In genomic region chr9:107724796-107725195, GRCm38 (mm10) we compare ENCODE assay signal across 10 mouse cellular contexts. TPM values are rescaled to one million over a fixed set of nuclear protein-coding genes. Genes with fewer than 3 reads are reported as not detected.
DNase-seq lines count a peak whose midpoint lies in the region; ATAC-seq and TF ChIP-seq lines count a peak whose summit lies in the region.
"Had no signal": no experiment of that assay in that cellular context is flagged by ENCODE, and none has a peak within 500 bp of the region (broad histone marks: within the 10 kb centered on the region; RNA-seq: fewer than 3 reads in every experiment).

No protein-coding gene starts in this region.

- H3K4me2 ChIP-seq in heart, embryonic 12.5 days: no peak overlapping the region
- H3K4me2 ChIP-seq in intestine, postnatal 0 days (replicated peaks; ENCODE audit: low read depth): no peak overlapping the region
- H3K4me2 ChIP-seq in stomach, embryonic 14.5 days (replicated peaks; ENCODE audit: low read depth, low read length): no peak overlapping the region
- no peak overlapping the region for H3K4me2 ChIP-seq in midbrain, postnatal 0 days (ENCODE audit: low read depth, low read length, poor library complexity, severe bottlenecking)

- H3K9ac ChIP-seq in heart, embryonic 12.5 days: no peak overlapping the region
- H3K9ac ChIP-seq in intestine, postnatal 0 days (ENCODE audit: low read depth, low read length): no peak overlapping the region
- no peak overlapping the region for H3K9ac ChIP-seq in stomach, embryonic 14.5 days (replicated peaks; ENCODE audit: low read depth, low read length)
- no peak overlapping the region for H3K9ac ChIP-seq in midbrain, postnatal 0 days (replicated peaks; ENCODE audit: low read length, poor library complexity, severe bottlenecking)
- H3K9ac ChIP-seq: midbrain, embryonic 12.5 days had no signal

- peaks cover 31% of the 10 kb centered on the region for H3K4me1 ChIP-seq in heart, embryonic 12.5 days (replicated peaks)
- peaks cover 11% of the 10 kb centered on the region for H3K4me1 ChIP-seq in intestine, postnatal 0 days (replicated peaks; ENCODE audit: control insufficient read depth, insufficient read depth, low read length)
- peaks cover 29% of the 10 kb centered on the region for H3K4me1 ChIP-seq in stomach, embryonic 14.5 days (ENCODE audit: control insufficient read depth, insufficient read depth, low read length)
- peaks cover 41% of the 10 kb centered on the region for H3K4me1 ChIP-seq in midbrain, postnatal 0 days (ENCODE audit: insufficient read depth, low read length)

- DNase-seq in heart, postnatal 25 days (ENCODE audit: low spot score): no peak
- DNase-seq in lung, postnatal 36 days: peak; percentile 39
- DNase-seq in lung, postnatal 14 days: no peak
- DNase-seq in urinary bladder, postnatal 25 days (ENCODE audit: low spot score): no peak
- DNase-seq in midbrain, postnatal 0 days (ENCODE audit: low spot score): no peak
- DNase-seq: thymus, postnatal 14 days had no signal

- H3K36me3 ChIP-seq in heart, embryonic 12.5 days: no peaks in the 10 kb centered on the region
- no peaks in the 10 kb centered on the region for H3K36me3 ChIP-seq in intestine, postnatal 0 days (ENCODE audit: control insufficient read depth, insufficient read depth)
- H3K36me3 ChIP-seq in stomach, embryonic 14.5 days (ENCODE audit: control insufficient read depth, insufficient read depth, low read length): no peaks in the 10 kb centered on the region
- H3K36me3 ChIP-seq in midbrain, postnatal 0 days (ENCODE audit: insufficient read depth, low read length): no peaks in the 10 kb centered on the region
- H3K36me3 ChIP-seq: midbrain, embryonic 12.5 days had no signal

- no peak for TF ChIP-seq CTCF in intestine, postnatal 0 days (IDR thresholded peaks at IDR 0.05; ENCODE audit: low read depth)
- no peak for TF ChIP-seq CTCF in midbrain, postnatal 0 days (IDR thresholded peaks at IDR 0.05)

- WGBS in heart, embryonic 12.5 days: 75% methylated on average over 1 of the region's 1 CpGs
- 91% methylated on average over 1 of the region's 1 CpGs for WGBS in intestine, postnatal 0 days
- 91% methylated on average over 1 of the region's 1 CpGs for WGBS in stomach, embryonic 14.5 days
- 90% methylated on average over 1 of the region's 1 CpGs for WGBS in midbrain, postnatal 0 days

- H3K9me3 ChIP-seq in heart, embryonic 12.5 days (replicated peaks): no peaks in the 10 kb centered on the region
- H3K9me3 ChIP-seq in intestine, postnatal 0 days (ENCODE audit: control insufficient read depth): no peaks in the 10 kb centered on the region
- H3K9me3 ChIP-seq in stomach, embryonic 14.5 days (ENCODE audit: control insufficient read depth, low read depth, low read length): no peaks in the 10 kb centered on the region
- H3K9me3 ChIP-seq in midbrain, postnatal 0 days (ENCODE audit: low read length): no peaks in the 10 kb centered on the region
- H3K9me3 ChIP-seq: midbrain, embryonic 12.5 days had no signal

- ATAC-seq in heart, embryonic 12.5 days (ENCODE audit: insufficient number of reproducible peaks, low FRiP score): no peak
- 0 out of 2 replicates have a peak, but pooled peaks have one; percentile 25 for ATAC-seq in intestine, postnatal 0 days
- ATAC-seq in stomach, embryonic 14.5 days (ENCODE audit: insufficient number of reproducible peaks, insufficient read depth, low FRiP score, low read depth): no peak
- no peak for ATAC-seq in midbrain, postnatal 0 days (ENCODE audit: low FRiP score)

- peak overlapping the region; percentile 51; the same call in 1 of the 2 replicates for H3K27ac ChIP-seq in heart, embryonic 12.5 days (ENCODE audit: poor library complexity, severe bottlenecking)
- 0 out of 2 replicates have a peak overlapping the region, but pooled peaks have one; percentile 21 for H3K27ac ChIP-seq in intestine, postnatal 0 days (ENCODE audit: low read depth, low read length)
- peak overlapping the region; percentile 23; the same call in 1 of the 2 replicates for H3K27ac ChIP-seq in stomach, embryonic 14.5 days (ENCODE audit: low read length)
- H3K27ac ChIP-seq in midbrain, postnatal 0 days (ENCODE audit: low read depth, low read length): no peak overlapping the region; the same call in 1 of the 2 replicates

- H3K4me3 ChIP-seq in heart, embryonic 12.5 days: no peak overlapping the region
- no peak overlapping the region for H3K4me3 ChIP-seq in intestine, postnatal 0 days (ENCODE audit: low read depth, low read length)
- H3K4me3 ChIP-seq in stomach, embryonic 14.5 days (ENCODE audit: low read depth, low read length): no peak overlapping the region
- H3K4me3 ChIP-seq in midbrain, postnatal 0 days (ENCODE audit: low read depth, low read length): no peak overlapping the region
- H3K4me3 ChIP-seq: midbrain, embryonic 12.5 days had no signal

- 0 out of 2 replicates have a peak, but pooled peaks cover 6% of the 10 kb centered on the region for H3K27me3 ChIP-seq in heart, embryonic 12.5 days (replicated peaks)
- H3K27me3 ChIP-seq in intestine, postnatal 0 days (replicated peaks; ENCODE audit: control insufficient read depth, insufficient read depth, low read length): no peaks in the 10 kb centered on the region
- no peaks in the 10 kb centered on the region for H3K27me3 ChIP-seq in stomach, embryonic 14.5 days (ENCODE audit: control insufficient read depth, insufficient read depth, low read length)
- no peaks in the 10 kb centered on the region for H3K27me3 ChIP-seq in midbrain, postnatal 0 days (ENCODE audit: insufficient read depth, low read length)

- intact Hi-C loops in heart, postnatal 25 days (cut with DNase I): no loop called here

RNA-seq across cellular contexts. Expression of gene Sema3f, which starts 14.5 kb away (rescaled TPM):
- 8.1 and 8.4 TPM in 2 replicates for polyA plus RNA-seq in heart, embryonic 12.5 days (2016; fragmentation: Nextera tagmentation; extraction: Ambion mirVana)
- 10 to 100 TPM; 15.1 to 15.8 TPM for total RNA-seq in heart, postnatal 25 days (2021)
- 3.9 and 4.4 TPM in 2 replicates for polyA plus RNA-seq in intestine, postnatal 0 days (2015; fragmentation: Nextera tagmentation; extraction: Ambion mirVana)
- polyA plus RNA-seq in stomach, embryonic 14.5 days (2014; fragmentation: Nextera tagmentation; extraction: Ambion mirVana): 30.2 and 33.2 TPM in 2 replicates
- 115 and 120 TPM in 2 replicates for total RNA-seq in midbrain, postnatal 0 days (2014; rRNA removed)
- polyA plus RNA-seq in midbrain, postnatal 0 days (2015; fragmentation: Nextera tagmentation; extraction: Ambion mirVana): 13.5 and 14.1 TPM in 2 replicates

RNA-seq across cellular contexts. Expression of gene Gnat1, which starts 45.3 kb away (rescaled TPM):
- polyA plus RNA-seq in heart, embryonic 12.5 days (2016; fragmentation: Nextera tagmentation; extraction: Ambion mirVana): 0.97 and 1.2 TPM in 2 replicates
- not detected for total RNA-seq in heart, postnatal 25 days (2021)
- 1.6 and 1.9 TPM in 2 replicates for polyA plus RNA-seq in intestine, postnatal 0 days (2015; fragmentation: Nextera tagmentation; extraction: Ambion mirVana)
- polyA plus RNA-seq in stomach, embryonic 14.5 days (2014; fragmentation: Nextera tagmentation; extraction: Ambion mirVana): 1.8 and 2.4 TPM in 2 replicates
- 0.52 and 0.55 TPM in 2 replicates for total RNA-seq in midbrain, postnatal 0 days (2014; rRNA removed)
- polyA plus RNA-seq in midbrain, postnatal 0 days (2015; fragmentation: Nextera tagmentation; extraction: Ambion mirVana): 2.3 and 2.6 TPM in 2 replicates

RNA-seq across cellular contexts. Expression of gene Rbm5, which starts 46.0 kb away (rescaled TPM):
- 127 and 137 TPM in 2 replicates for polyA plus RNA-seq in heart, embryonic 12.5 days (2016; fragmentation: Nextera tagmentation; extraction: Ambion mirVana)
- total RNA-seq in heart, postnatal 25 days (2021): 10 to 100 TPM; 48.0 to 62.7 TPM
- 48.9 and 51.4 TPM in 2 replicates for polyA plus RNA-seq in intestine, postnatal 0 days (2015; fragmentation: Nextera tagmentation; extraction: Ambion mirVana)
- 204 and 205 TPM in 2 replicates for polyA plus RNA-seq in stomach, embryonic 14.5 days (2014; fragmentation: Nextera tagmentation; extraction: Ambion mirVana)
- 142 and 145 TPM in 2 replicates for total RNA-seq in midbrain, postnatal 0 days (2014; rRNA removed)
- polyA plus RNA-seq in midbrain, postnatal 0 days (2015; fragmentation: Nextera tagmentation; extraction: Ambion mirVana): 159 and 160 TPM in 2 replicates

RNA-seq across cellular contexts. Expression of gene Slc38a3, which starts 55.5 kb away (rescaled TPM):
- 2.9 and 3.2 TPM in 2 replicates for polyA plus RNA-seq in heart, embryonic 12.5 days (2016; fragmentation: Nextera tagmentation; extraction: Ambion mirVana)
- total RNA-seq in heart, postnatal 25 days (2021): 10 to 100 TPM; 62.0 to 69.7 TPM
- 15.5 and 15.6 TPM in 2 replicates for polyA plus RNA-seq in intestine, postnatal 0 days (2015; fragmentation: Nextera tagmentation; extraction: Ambion mirVana)
- 3.7 and 7.1 TPM in 2 replicates for polyA plus RNA-seq in stomach, embryonic 14.5 days (2014; fragmentation: Nextera tagmentation; extraction: Ambion mirVana)
- total RNA-seq in midbrain, postnatal 0 days (2014; rRNA removed): 70.0 and 94.5 TPM in 2 replicates
- 37.6 and 44.6 TPM in 2 replicates for polyA plus RNA-seq in midbrain, postnatal 0 days (2015; fragmentation: Nextera tagmentation; extraction: Ambion mirVana)
